Mouse (Mus musculus) c-Kit-positive CD71-negative TER-119-negative erythroid progenitor cells, embryonic 14.5 days (primary cell): ENCODE measurements around the gene Egf.
"Not testable (repeated sequence)": the region's sequence is repeated elsewhere in the genome, so short reads cannot be mapped to it uniquely, and the experiment has no call there.

ENCODE experiments used
- DNase-seq: peaks from one replicate; pipeline ENCODE4 v3.0.0-alpha.2; 2013; ENCODE audit warnings: low read depth

Egf gene

DNA sequence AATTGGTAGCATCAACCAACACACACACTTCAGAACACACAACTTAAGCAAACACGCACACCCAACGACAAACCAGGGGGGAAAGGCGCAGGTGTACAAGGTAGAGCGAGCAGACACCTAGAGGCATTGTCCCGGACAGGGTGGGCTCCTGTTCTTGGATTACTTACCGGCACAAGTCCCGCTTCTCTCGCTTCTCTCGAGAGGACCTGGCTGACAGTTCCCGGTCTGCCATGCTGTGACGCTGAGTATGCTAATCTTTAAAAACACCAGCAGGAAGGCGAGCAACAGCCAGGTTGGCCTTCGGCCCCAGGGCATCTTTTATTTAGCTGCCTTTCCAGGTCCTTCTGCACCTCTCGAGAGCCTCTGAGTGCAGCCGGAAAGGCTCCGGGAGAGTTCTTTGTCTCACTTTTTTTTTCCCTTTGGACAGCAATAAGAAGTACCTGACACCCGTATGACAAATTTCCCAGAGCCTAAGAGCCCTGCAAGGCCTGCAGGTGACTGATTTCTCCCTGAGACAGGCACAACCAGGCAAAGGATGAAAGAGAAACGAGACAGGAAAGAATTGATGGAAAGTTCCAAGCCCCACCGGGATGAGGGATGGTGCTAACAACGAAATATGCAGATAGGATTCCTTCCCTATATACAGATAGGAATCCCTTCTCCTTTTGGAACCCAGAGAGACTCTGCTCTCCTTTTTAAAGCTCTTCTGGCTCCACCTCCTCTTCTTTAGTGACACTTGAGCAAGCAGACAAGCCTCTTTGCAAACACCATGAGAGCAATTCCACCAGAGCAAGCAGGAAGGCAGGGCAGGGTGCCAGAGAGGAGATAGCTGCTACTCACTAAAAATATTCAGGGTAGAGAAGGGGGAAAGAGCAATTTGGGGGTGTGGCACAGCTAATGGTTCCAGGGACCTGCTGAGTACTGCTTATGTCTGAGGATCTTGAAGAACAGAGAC lies at the start of gene Egf:
TSS of gene Egf (minus strand) at position 667 of the 955 bp plus-strand sequence.
- DNase-seq: no peak

DNA sequence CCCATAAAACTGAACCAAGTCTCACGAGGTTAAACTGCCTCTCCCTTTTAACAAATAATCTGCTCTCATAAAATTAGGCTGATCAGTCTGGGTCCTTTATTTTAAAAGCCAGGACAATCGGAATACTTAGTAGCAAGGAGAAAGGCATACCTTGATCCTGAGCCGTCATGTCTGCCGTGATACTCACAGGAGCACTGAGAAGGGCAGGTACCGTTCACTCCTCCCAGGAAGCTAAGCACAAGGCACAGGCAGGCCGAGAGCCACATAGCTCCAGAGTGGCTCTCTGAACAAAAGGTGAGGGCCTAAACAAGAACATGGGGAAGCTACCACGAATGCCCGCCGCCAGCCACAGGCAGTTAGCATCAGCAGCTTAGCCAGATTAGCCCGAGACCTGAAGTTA lies 48.6 kb upstream of the Egf start, which contains the start of gene Lrit3:
TSS of gene Lrit3 (minus strand) at position 266 of the 400 bp plus-strand sequence.
- no peak for DNase-seq

DNA sequence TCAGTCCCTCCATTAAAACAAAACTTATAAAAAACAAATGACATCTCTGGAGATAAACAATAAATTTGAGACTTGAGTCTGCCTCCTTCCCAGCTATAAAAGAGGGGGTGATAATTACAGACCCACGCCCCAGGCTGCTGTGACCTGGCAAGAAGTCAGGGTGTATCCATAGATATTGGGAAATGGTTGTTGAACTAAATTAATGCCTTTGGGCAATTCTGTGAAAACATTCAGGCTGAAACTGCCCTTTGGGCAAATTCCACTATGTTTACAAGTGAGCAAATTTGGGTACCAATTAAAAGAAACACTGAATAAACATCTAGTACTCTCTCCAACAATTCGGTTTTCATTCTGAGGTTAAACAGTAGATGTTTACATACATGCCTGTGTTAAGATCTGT lies 43.9 kb upstream of the Egf start:
- no peak for DNase-seq

DNA sequence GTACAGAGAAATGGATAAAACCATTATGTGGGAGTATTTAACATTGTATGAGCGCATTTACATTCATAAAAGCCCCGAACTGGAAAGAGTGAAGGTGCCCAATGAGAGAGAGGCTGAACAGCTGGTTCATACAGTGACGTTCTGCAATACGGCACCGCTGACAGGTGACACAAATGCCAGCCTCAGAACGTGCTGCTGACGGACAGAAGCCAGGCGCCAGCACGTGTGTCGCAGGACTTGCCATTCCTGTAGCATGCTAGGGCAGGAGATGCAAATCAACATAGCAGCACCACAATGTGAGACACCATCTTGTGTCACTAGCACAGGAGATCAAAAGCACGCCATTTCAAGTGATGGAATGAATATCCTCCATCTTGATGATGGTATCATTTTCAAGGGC lies 43.4 kb upstream of the Egf start:
- no peak for DNase-seq

DNA sequence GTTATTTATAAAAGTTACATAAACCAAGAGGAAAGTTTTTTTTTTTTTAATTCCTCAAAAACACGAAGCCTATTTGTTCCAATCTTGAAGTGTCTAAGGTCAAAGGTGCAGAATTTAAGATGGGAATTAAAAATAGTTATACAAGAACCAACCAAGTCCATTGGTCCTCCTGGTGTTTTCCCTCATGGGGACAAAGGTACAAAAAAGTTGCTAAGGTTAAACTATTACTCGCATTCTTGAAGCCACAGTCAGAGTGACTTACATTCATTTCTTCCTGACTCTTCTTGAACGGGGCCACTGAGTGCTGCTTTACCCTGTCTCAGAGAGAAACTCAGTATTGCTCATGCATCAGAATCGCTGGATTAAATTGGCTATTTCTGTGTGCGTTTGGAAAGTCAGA lies 42.2 kb upstream of the Egf start:
- DNase-seq: no peak

DNA sequence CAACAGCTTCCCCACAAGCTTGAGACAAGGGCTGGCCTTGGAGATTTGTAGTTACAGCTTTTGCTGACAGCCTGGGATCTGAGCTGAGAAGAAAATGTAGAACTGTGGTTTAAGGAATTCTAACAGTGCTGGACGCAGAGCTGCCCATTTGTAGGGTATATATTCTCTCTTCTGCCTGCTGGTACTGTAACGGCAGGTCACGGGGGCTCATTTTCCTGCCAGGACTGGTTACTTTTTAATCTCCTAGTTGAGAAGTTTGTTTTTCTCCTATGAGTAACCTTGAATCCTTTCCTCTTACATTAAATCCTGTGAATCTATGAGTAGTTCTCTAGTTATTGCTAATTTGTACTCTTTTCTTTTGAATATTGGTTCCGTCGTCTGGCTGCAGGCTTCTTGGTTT lies 38.7 kb upstream of the Egf start:
- DNase-seq: no peak

DNA sequence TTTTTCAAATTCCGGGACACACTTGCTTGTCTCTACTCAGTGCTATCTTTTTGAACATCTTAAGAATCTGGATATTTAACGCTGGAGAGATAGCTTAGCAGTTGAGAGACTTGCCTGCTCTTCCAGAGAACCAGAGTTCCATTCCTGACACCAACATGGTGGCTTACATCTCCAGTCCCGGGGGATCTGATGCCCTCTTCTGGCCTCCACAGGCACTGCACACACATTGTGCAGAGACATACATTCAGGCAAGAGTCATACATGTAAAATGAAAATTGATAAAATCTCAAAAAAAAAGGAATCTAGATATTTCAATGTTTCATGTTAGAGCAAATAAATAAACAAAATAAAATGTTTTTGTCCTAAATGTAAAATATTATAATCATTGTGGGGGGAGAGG lies 27.6 kb upstream of the Egf start:
- DNase-seq: no peak

DNA sequence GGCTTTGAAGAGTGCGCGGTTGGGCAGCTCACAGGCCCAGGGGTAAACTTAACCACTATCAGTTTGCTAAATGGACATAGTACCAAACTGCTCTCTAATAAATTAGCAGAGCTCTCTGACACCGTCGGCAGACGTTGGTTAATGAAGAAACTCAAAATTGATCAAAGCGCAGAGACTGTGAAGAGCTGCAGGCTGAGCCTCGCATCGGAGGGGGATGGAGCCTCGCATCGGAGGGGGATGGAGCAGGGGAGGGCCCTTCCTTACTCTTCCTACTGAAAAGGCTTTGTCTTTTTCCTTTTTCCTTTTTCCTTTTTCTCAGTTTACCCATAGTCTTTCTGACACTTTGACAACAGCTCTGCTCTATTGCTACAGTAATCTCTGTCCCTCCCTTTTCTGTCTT lies 26.3 kb upstream of the Egf start:
- DNase-seq: no peak

DNA sequence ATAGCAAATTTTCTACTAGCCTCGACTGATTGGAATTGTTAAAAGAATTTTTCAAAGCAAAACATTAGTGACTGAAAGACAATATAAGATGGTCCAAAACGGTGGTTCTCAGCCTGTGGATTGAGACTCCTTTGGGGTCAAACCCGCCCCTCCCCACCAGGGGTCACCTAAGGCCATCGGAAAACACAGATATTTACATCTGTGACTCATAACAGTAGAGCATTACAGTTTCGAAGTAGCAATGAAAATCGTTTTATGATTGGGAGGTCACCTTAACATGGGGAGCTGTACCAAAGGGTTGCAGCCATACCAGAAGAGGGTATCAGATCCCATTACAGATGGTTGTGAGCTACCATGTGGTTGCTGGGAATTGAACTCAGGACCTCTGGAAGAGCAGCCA lies 16.1 kb upstream of the Egf start:
- DNase-seq: no peak

DNA sequence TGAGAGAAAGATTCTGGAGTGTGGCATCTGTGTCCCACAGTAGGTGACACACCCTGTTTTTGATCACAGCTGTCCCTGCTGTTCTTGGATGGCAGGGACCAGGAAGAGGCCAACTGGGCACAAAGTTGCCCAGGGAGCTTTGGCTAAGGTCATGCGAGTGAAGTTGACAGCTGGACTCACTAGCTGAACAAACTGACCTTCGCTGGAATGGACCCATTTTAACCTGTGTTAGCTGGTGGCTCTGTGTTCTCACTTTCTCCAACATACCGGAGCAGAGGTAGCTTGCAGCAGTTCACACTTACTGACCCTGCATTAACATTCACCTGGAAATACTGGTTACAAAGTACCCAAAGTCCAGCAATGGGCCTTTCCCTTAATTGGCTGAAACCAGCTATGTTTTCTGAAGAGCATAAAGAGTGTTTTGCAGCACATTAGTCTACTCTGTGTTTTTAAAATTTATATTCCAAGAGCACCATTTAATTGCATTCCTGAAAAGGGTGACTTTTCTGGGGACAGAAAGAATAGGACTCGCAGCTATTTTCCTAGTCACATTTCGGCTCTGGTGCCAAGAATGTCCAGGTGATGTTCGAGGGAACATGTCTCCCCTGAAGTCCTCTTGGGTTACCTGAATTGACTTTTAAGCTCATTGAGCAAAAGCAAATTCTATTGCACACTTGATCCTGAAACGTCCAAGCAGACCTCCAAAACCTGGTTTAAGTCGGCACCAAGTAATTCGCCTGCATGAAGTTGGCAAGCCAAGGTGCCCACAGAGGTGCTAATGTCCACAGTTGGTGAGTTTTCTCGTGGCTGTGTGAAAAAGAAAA lies 12.1 kb upstream of the Egf start:
- DNase-seq: no peak

DNA sequence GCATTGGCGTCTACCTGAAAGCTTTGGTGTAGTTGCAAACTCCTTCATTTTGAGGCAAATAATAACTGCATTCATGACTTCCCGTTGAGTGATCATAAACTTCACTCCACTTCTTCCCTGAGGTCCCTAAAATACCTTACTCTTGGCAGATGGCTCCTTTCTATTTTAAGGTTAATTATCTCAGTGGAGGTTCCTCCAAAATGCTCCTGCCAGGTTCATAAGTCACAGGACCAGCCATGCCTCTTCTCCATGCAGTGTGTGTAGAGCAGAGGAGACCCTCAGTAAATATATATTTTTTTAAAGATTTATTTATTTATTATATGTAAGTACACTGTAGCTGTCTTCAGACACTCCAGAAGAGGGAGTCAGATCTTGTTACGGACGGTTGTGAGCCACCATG lies 11.0 kb upstream of the Egf start:
- DNase-seq: no peak

DNA sequence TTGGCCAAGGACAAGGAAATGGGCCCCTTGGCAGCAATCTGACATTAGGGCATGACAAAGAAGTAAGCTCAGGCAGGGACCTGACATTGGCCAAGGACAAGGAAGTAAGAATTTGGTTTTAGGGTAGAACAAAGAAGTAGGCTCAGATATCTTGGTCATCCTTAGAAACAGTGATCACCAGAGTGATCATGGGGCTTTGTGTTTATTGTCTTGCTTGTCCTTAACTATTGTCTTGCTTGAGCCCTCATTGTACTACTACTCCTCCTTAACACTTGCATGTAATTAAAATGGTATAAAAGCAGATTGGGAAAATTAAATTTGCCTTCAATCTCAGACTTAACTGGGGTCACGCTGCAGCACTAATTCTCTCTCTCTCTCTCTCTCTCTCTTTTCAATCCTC lies 2.5 kb upstream of the Egf start:
- not testable (repeated sequence) for DNase-seq

DNA sequence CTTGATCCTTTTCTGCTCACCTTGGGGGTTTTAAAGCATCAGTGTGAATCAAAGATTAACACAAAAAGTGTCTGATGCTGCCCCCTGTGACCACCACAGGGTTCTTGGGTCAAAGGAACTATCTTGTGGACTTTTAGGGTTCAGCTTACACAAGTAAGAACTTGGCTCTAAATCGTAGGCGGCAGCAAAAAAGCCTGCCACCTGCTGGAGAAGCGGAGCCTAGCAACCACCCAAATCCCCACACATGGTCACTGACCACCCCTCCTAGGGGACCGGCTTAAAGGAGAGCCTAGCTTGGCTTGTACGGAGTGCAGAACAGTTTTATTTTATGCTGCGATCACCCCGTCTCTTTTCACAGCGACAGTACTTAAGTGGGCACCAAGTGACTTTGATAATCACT lies 10.3 kb downstream of the Egf start:
- DNase-seq: peak; percentile 18

DNA sequence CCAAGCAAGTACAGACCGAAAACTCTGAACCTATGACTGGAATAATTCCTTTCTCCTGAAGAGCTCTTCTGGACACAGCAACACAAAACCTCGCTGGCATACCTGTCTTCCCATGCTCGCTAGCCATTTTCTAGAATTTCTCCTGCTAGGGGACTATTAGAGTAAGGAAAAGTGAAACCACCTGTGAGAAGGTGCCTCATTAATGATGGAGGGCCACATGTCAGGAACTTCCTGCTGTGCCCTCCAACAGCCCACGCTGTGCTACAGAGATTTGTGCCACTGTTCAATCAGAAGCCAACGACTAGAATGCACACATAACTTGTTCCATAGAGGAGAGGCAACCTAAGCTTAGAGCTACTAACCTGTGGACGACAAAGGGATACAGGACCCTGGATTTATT lies 12.3 kb downstream of the Egf start:
- no peak for DNase-seq

DNA sequence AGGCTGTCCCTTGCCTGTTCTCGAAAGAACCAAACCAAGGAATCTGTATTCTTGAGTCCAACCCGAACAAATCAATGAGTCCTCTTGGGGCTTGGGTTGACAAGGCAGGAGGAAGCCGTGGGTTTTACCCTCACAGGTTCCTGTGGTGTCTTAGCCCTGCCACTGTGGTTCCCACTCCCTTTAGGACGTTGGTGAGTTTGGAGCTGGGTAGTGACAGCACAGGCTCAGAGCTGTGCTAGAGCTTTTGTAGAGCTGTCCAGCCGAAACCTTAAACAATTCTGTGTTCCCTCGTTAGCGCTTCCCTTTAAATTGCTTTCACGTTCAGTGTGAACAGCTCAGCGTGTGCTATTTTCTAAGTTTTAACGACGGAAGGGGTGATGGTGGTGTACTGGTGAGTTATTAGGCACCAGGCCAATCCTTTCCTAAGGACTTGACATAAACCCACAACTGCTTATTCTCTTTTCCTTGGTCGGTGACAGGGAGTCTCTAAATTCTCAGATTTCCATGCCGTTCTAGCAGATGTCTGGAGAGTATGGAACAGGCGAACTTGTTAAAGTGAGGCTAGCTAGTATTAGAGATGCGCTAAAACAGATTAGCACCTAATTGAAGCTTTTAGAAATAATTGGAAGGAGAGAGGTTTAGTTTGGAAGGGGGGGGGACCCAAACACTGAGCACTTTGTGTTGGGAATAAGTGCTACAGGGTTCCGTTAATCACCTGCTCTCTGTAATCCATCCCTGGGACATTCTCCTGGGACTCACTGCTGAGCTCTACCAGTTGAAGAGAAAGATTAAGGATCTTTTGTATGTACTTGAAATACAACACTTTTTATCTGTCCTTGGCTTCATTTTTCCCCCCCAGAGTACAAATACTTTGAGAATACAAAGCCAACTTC lies 16.6 kb downstream of the Egf start:
- DNase-seq: no peak

DNA sequence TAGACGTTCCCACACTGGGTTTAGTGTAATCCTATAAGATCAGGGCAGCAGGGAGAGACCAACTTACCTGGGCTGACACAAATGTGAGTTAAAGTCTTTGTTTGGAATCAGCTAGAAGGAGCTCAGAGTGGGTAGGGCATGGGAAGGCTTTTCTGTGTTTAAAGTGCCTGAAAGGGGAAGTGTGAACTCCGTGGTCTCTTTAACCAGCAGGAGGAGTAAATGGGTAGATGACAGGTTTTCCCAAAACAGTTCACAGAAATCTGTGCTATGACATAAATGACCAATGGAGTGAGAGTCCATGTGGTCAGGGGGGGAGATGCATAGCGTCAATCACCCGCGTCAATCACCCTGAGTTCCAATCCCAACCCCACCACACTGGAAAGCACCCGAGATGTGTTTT lies 23.5 kb downstream of the Egf start:
- DNase-seq: no peak

DNA sequence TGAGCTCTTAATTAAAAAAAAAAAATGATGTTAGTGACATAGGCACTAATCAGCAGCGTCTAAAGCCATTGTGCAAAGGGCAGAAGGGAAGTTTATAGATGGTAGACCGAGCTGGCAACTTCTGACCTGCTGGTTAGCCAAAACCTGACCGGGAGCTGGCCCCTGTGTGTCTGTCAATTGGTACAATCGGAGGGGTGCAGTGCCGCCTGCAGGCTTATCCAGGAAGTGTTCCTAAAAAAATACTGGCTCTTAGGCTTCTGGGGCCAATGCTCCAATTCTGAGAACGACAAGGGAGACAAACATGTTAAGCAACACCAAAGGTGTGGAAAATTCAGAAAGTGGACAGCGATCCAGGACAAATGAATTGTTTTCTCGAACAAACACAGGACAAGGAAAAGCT lies 24.7 kb downstream of the Egf start:
- peak; percentile 20 for DNase-seq

DNA sequence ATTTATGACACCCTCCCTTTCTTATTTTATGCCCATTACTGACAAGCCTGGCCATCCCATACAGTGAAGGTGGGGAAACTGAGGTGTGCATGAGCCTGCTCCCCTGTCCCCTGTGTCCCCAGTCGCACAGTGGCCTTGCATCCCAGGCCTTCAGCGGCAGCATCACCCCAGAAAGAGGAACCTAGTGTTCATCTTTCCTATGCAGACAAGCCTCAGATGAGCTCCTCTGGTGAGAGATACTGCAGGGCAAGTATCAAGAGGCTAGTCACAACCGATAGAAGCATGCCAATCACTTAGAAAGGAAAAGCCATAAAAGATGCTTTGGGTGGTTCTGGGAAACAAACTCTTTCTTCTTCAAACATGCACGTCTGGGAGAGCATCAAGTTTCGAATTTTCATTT lies 25.2 kb downstream of the Egf start:
- DNase-seq: no peak

DNA sequence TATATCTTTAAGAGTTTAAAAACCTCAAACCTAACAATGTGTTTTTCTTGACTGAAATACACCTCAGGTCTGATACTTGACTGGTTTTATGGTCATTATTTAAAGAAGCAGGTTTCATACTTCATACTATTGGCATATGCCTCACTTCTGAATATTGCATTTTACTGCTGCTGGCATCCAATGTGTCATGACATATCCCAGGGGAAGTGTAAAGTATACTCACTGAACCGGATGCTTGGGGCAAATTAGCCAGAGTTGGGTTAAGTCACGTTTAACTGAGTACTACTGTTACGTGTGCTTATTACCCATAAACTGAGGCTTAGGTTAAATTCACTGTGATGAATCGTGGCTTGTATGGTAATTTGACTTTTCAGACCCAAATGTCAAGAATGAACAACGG lies 29.5 kb downstream of the Egf start:
- DNase-seq: no peak

DNA sequence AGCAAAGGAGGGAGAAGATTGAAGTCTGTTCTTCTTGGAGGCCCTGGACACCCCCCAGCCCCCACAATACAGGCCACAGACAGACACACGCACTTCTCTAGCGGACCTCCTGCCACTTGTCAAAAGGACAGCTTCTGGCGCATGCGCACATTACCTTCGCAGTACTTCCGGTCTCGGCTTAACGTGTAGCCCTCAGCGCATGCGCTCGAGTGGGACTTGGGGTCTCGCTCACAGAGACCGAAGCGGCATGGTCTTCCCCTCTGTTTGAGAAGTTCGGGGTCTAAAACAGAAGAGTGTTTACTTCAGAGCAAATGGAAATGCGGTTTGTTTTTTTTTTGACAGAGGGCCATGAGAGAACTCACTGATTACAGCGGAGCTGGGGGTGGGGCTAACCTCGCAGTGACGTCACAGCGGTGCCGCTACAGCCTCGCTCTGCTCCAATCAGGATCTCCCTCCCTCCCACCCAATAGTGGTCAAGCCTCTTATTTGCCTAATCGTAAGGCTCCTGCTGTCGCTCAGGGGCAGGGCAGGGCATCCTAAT lies 30.1 kb downstream of the Egf start:
- peak; percentile 94 for DNase-seq

DNA sequence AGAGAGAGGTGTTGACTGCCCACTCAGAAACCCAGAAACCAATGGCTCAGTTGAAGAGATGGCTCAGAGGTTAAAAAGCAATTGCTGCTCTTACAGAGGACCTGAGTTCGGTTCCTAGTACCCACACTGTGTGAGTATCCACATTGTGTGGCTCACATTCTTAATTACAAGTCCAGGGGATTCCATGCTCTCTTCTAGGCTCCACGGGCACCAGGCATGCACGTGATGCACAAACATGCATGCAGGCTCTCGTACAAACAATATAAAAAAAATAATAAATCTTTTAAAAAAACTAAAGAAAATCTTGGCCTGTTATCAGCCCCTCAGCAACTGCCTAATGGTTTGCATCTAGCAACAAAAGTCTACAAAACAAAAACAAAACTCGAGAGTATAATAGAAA lies 30.6 kb downstream of the Egf start:
- no peak for DNase-seq

DNA sequence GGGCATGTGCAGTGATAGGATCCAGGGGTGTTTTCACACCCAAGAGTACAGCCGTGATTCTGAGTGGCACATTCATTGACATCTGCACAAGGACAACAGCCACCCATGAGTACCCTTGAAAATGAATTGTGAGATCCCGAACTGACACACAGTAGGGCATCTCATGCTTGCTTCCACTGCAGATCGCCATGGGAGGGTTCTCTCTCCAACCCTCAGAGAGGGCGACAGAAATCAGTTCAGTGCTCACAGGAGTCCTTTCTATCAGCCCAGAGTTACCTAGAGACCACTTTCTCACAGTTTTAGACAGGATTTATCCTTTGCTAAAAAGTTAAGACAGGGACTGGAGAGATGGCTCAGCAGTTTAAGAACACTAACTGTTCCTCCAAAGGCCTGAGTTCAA lies 31.8 kb downstream of the Egf start:
- no peak for DNase-seq
